Mouse (Mus musculus): ENCODE results near the gene Fyn.

Gene Fyn

DNA sequence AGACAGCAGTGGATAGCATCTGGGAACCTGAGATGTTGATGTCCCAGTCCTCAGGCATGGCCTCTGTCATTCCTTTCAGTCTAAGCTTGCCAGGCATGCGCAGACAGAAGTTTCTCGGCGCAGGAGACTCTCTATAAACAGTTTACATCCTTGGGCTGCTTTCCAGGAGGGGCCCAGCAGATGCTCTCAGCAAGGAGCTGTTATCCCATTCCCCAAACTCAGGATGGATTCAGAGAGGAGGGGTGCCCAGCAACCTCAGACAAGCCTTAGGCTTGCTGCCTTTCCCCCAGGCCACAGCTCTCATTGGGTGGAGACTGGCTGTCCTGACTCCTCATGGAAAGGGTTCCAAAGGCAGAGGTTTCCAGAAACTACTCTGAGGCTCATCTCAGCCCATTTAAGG lies 242.6 kb downstream of the Fyn start:
- ATAC-seq (ENCODE audit: low TSS enrichment): no peak

DNA sequence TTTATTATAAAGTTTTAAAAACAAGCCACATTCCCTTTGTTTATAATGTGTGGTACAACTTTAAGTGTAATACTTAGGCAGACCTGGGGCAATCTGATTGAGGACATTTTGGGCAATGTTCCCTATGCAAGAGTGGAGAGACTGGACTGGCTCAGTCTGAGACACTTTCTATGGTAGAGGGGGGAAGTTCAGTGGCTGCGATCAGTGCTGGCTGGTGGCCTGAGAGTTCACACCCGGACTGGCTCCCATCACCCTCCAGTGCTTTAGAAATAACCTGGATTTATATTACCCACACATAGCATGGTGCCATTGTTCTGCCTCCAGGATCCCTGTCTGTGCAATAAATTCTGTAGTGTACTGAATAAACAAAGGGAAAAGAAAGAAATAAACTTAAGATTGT lies 243.5 kb downstream of the Fyn start:
- ATAC-seq (ENCODE audit: low TSS enrichment): no peak

DNA sequence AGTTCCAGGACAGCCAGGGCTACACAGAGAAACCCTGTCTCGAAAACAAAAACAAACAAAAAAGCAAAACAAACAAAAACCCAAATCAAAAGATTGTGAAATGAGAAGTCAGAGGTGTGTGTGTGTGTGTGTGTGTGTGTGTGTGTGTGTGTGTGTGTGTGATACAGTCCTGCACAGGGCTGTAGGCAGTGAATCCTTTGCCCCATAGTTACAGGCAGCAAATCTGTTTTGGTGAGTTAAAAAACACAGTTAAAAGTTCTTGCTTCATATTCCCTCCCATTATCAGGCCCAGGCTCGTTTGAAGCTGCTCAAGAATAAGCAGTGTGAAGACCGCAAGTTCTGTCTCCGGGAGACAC lies 244.0 kb downstream of the Fyn start, which contains the start of gene Traf3ip2:
Traf3ip2 (plus strand) TSS at position 302 of the 356 bp plus-strand sequence.
- no peak for ATAC-seq (ENCODE audit: low TSS enrichment)

GRCm38 (mm10) chr10:39612989-39613831 lies 244.6 kb downstream of the Fyn start:
- peak; percentile 35; the same call in 1 of the 2 replicates for ATAC-seq (ENCODE audit: low TSS enrichment)

DNA sequence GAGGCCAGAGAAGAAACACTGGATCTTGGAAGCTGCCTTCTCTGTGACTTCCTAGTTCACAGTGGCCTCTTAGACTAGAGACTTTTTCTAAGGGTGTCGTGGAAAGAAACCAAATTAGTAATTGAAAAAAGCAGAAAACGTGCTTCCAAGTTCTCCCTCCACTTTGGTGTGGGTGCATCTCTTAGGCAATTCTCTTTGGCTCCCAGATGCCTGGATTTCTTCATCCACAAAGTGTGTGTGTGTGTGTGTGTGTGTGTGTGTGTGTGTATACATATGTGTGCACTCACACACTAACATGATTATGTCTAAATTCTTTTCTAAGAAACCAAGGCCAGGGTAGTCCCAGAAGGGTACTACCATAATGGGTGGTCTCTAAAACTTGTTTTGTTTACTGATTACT lies 245.3 kb downstream of the Fyn start:
- no peak for ATAC-seq (ENCODE audit: low TSS enrichment)

DNA sequence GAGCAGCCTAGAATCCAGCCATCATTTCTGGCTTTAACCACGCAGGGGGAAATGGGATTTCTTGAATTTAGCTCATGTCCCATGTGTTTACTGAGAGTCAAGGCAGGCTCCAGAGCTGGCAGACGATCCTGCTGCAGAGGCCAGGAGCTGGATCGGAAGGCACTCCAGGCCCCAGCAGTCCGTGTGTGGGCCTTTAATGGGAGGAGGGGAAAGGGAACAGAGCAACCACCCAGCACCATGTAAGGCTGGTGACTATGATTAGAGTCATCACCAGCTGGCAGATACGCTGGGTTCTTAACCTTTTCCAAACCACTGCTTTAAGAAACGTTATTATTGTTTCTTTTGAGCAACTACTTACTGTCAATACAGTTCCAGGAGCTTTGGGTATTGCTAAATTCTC lies 246.0 kb downstream of the Fyn start:
- ATAC-seq (ENCODE audit: low TSS enrichment): peak; percentile 79

Measured in frontal cortex, adult (tissue).